Mouse (Mus musculus) c-Kit-positive CD71-positive TER-119-positive erythroid progenitor cells, embryonic 14.5 days (primary cell): ENCODE results near the gene Mup17.
"Not testable (repeated sequence)": the region's sequence is repeated elsewhere in the genome, so short reads cannot be mapped to it uniquely, and the experiment has no call there.

ENCODE experiments used
- DNase-seq: peaks from one replicate; pipeline ENCODE4 v3.0.0-alpha.2; 2013; ENCODE audit warnings: low spot score

The Mup17 gene

GRCm38 (mm10) chr4:61595771-61596170, at the start of gene Mup17:
Gene Mup17 (minus strand): TSS chr4:61595871.
- not testable (repeated sequence) for DNase-seq

GRCm38 (mm10) chr4:61571561-61571960, 24.1 kb downstream of the Mup17 start:
- DNase-seq = not testable (repeated sequence)

GRCm38 (mm10) chr4:61555887-61556286, 39.8 kb downstream of the Mup17 start:
- not testable (repeated sequence) for DNase-seq
